Mouse (Mus musculus) cerebellum, adult 8-10 months (tissue): Measurements from ENCODE around the gene Fcho2.

Experiments used
- DNase-seq: peaks from one replicate; pipeline ENCODE4 v3.0.0; 2022

Gene Fcho2

GRCm38 (mm10) chr13:98705501-98705900 lies 109.7 kb downstream of the Fcho2 start:
- no peak for DNase-seq

GRCm38 (mm10) chr13:98703786-98704185 lies 111.5 kb downstream of the Fcho2 start:
- DNase-seq = no peak

GRCm38 (mm10) chr13:98702361-98702760 lies 112.9 kb downstream of the Fcho2 start:
- DNase-seq = no peak

GRCm38 (mm10) chr13:98701309-98701675 lies 114.0 kb downstream of the Fcho2 start:
- DNase-seq = no peak

- DNase-seq = no peak
These were observed 114.5 kb downstream of the Fcho2 start for GRCm38 (mm10) chr13:98700661-98701308.

- DNase-seq = no peak
These were observed 115.2 kb downstream of the Fcho2 start for GRCm38 (mm10) chr13:98699982-98700540.

GRCm38 (mm10) chr13:98699051-98699744 lies 116.1 kb downstream of the Fcho2 start:
- no peak for DNase-seq

- no peak for DNase-seq
These were observed 118.5 kb downstream of the Fcho2 start for GRCm38 (mm10) chr13:98696716-98697115.

GRCm38 (mm10) chr13:98695546-98695945 lies 119.7 kb downstream of the Fcho2 start:
- DNase-seq = no peak

- DNase-seq = no peak
These were observed 120.4 kb downstream of the Fcho2 start, which contains the start of gene Tmem171 for GRCm38 (mm10) chr13:98694773-98695314. Gene Tmem171, minus strand, starts transcription at chr13:98694834.

GRCm38 (mm10) chr13:98693316-98693715 lies 121.9 kb downstream of the Fcho2 start:
- no peak for DNase-seq

GRCm38 (mm10) chr13:98691956-98692515 lies 123.2 kb downstream of the Fcho2 start:
- no peak for DNase-seq

- no peak for DNase-seq
These were observed 124.4 kb downstream of the Fcho2 start for GRCm38 (mm10) chr13:98690886-98691285.

- DNase-seq = no peak
These were observed 125.5 kb downstream of the Fcho2 start for GRCm38 (mm10) chr13:98689605-98690290.

- DNase-seq = no peak
These were observed 127.3 kb downstream of the Fcho2 start for GRCm38 (mm10) chr13:98687931-98688330.

GRCm38 (mm10) chr13:98684144-98684900 lies 130.9 kb downstream of the Fcho2 start:
- DNase-seq = no peak

- DNase-seq = no peak
These were observed 131.8 kb downstream of the Fcho2 start for GRCm38 (mm10) chr13:98683412-98683811.

- no peak for DNase-seq
These were observed 134.7 kb downstream of the Fcho2 start for GRCm38 (mm10) chr13:98680470-98681060.

GRCm38 (mm10) chr13:98679631-98680041 lies 135.6 kb downstream of the Fcho2 start:
- no peak for DNase-seq

GRCm38 (mm10) chr13:98679230-98679629 lies 136.0 kb downstream of the Fcho2 start:
- no peak for DNase-seq

GRCm38 (mm10) chr13:98673922-98674321 lies 141.3 kb downstream of the Fcho2 start:
- no peak for DNase-seq
